Mouse (Mus musculus) left cerebral cortex, postnatal 14 days (tissue): ENCODE results near the gene Rimbp2. TPM values are rescaled to one million over a fixed set of nuclear protein-coding genes. Genes with fewer than 3 reads are reported as not detected.

ENCODE experiments used
- DNase-seq, 2 experiments: peaks; one replicate each; pipeline ENCODE4 v3.0.0; 2021 to 2022; ENCODE audit warnings: low spot score in 2 of 2, mixed read lengths in 1 of 2
- intact Hi-C: fragments of 180-260 bp; cut with DNase I; formaldehyde crosslinking; loops from one replicate; pipeline ENCODE4 v1.15.1; 2025
- total RNA-seq, 2 experiments: library from RNA; stranded (reverse); gene quantifications; 2 replicates each; pipeline ENCODE4 v1.2.3; 2021

The Rimbp2 gene
- total RNA-seq, 2 experiments from 2014 or later: 135 to 155 TPM

- intact Hi-C loops: no loop called here
- DNase-seq: no peak
Measured at GRCm38 (mm10) chr5:128866291-128866690, 87.0 kb downstream of the Rimbp2 start.

GRCm38 (mm10) chr5:128863497-128863896, 89.8 kb downstream of the Rimbp2 start:
- intact Hi-C loops: no loop called here
- peak; percentile 35 to 36 for DNase-seq

GRCm38 (mm10) chr5:128860907-128861306, 92.4 kb downstream of the Rimbp2 start:
- no peak for DNase-seq
- intact Hi-C loops: no loop called here

GRCm38 (mm10) chr5:128852791-128853190, 100.5 kb downstream of the Rimbp2 start:
- no peak for DNase-seq
- intact Hi-C loops: no loop called here

GRCm38 (mm10) chr5:128847806-128848205, 105.5 kb downstream of the Rimbp2 start:
- intact Hi-C loops: no loop called here
- peak in 1 of 2 experiments; percentile 64 for DNase-seq

- DNase-seq: peak; percentile 60 to 87
- intact Hi-C loops: no loop called here
Measured at GRCm38 (mm10) chr5:128846433-128847040, 106.7 kb downstream of the Rimbp2 start.

GRCm38 (mm10) chr5:128845033-128845432, 108.3 kb downstream of the Rimbp2 start:
- peak; percentile 53 to 75 for DNase-seq
- intact Hi-C loops: loop anchor here (2.0 kb wide), 1 partner anchor 26 kb away; no protein-coding TSS in a partner anchor

GRCm38 (mm10) chr5:128843982-128844381, 109.3 kb downstream of the Rimbp2 start:
- no peak for DNase-seq
- intact Hi-C loops: loop anchor here (2.0 kb wide), 1 partner anchor 25 kb away; no protein-coding TSS in a partner anchor

GRCm38 (mm10) chr5:128841541-128841940, 111.7 kb downstream of the Rimbp2 start:
- intact Hi-C loops: no loop called here
- peak; percentile 65 to 83 for DNase-seq

GRCm38 (mm10) chr5:128837045-128837444, 116.2 kb downstream of the Rimbp2 start:
- no peak for DNase-seq
- intact Hi-C loops: no loop called here

- DNase-seq: no peak
- intact Hi-C loops: no loop called here
Measured at GRCm38 (mm10) chr5:128834126-128834525, 119.2 kb downstream of the Rimbp2 start.

GRCm38 (mm10) chr5:128822843-128823242, 130.4 kb downstream of the Rimbp2 start:
- DNase-seq: no peak
- intact Hi-C loops: no loop called here

GRCm38 (mm10) chr5:128819638-128820285, 133.5 kb downstream of the Rimbp2 start:
- intact Hi-C loops: loop anchor here (2.0 kb wide), 1 partner anchor 25 kb away; no protein-coding TSS in a partner anchor
- DNase-seq: peak; percentile 79 to 84

GRCm38 (mm10) chr5:128815629-128816028, 137.7 kb downstream of the Rimbp2 start:
- peak; percentile 46 to 52 for DNase-seq
- intact Hi-C loops: loop anchor here (2.0 kb wide), 1 partner anchor 137 kb away; the partner anchor contains the start of gene Rimbp2

- DNase-seq: no peak
- intact Hi-C loops: loop anchor here (2.0 kb wide), 1 partner anchor 138 kb away; the partner anchor contains the start of gene Rimbp2
Measured at GRCm38 (mm10) chr5:128815078-128815477, 138.2 kb downstream of the Rimbp2 start.

GRCm38 (mm10) chr5:128813121-128813520, 140.2 kb downstream of the Rimbp2 start:
- intact Hi-C loops: no loop called here
- DNase-seq: no peak

- no peak for DNase-seq
- intact Hi-C loops: no loop called here
Measured at GRCm38 (mm10) chr5:128811431-128811830, 141.9 kb downstream of the Rimbp2 start.

- intact Hi-C loops: no loop called here
- DNase-seq: peak; percentile 79 to 92
Measured at GRCm38 (mm10) chr5:128810006-128810405, 143.3 kb downstream of the Rimbp2 start.

GRCm38 (mm10) chr5:128809406-128809805, 143.9 kb downstream of the Rimbp2 start:
- DNase-seq: no peak
- intact Hi-C loops: no loop called here

- DNase-seq: peak; percentile 56 to 70
- intact Hi-C loops: no loop called here
Measured at GRCm38 (mm10) chr5:128808547-128809182, 144.6 kb downstream of the Rimbp2 start.
